Mouse (Mus musculus): ENCODE measurements at regions not wholly inside any gene's neighbourhood (a gene's known extent, or its start where the extent isn't known, plus 50 kb on each side); places are given as distances from the start of the nearest gene placed in this dataset.

DNA sequence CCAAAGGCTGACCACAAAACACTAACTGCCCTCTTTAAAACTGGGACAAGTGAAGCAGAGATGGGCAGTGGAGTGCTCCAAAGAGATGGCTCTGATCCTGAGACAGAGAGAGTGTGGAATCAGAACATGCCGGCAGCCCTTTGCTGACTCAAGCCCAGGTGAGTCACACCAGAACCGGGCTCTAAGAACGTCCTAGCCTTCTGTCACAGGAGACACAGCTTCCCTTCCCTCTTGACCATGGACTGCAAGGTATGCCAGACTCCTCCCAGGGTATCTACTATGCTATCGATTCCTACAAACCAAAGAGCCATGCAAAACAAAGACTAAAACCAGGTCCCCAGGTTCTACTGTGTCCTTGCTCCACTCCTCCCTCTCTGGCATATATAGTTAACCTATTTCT is 98.0 kb downstream of the Dhx15 start:
- H3K36me3 ChIP-seq (ENCODE audit: control insufficient read depth, insufficient read depth, low read length), result no peaks in the 10 kb centered on the region
- no peak overlapping the region for H3K4me3 ChIP-seq (ENCODE audit: insufficient read depth, low read depth, low read length)
- TF ChIP-seq POLR2A (IDR thresholded peaks at IDR 0.05; ENCODE audit: low read depth, low read length) (no peak), CTCF (conservative IDR thresholded peaks at IDR 0.05; ENCODE audit: insufficient read depth, insufficient read length, low read depth, low read length) (no peak)
- no peak overlapping the region for H3K27ac ChIP-seq (ENCODE audit: insufficient read depth, low read depth, low read length)
- no peak for DNase-seq
- H3K4me1 ChIP-seq (ENCODE audit: control insufficient read depth, insufficient read depth, low read length), result no peaks in the 10 kb centered on the region
- no peaks in the 10 kb centered on the region for H3K27me3 ChIP-seq (replicated peaks; ENCODE audit: control insufficient read depth, insufficient read depth, low read length)
- 85% methylated on average over 4 of the region's 4 CpGs for WGBS

DNA sequence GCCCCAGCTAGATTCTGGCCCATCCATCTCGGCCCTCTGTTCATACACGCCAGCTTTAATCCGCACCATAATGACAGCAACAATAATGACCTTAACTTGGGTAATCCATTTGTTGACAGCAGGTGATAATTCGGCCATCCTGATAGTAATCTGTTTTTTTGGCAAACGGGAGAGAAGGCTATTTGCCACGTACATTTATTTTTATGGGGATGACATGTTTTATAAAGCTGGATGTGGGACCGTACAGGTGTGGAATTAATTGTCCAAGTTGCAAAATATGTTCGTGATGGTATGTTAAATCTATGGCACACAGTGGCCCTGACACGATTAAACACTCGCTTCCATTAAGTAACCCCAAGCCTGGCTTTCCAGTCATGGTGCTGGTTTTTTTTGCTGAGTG is 102.2 kb downstream of the Dhx15 start:
- Histone ChIP-seq H3K27ac (ENCODE audit: insufficient read depth, low read depth, low read length) (no peak overlapping the region), H3K27me3 (replicated peaks; ENCODE audit: control insufficient read depth, insufficient read depth, low read length) (no peaks in the 10 kb centered on the region), H3K4me1 (ENCODE audit: control insufficient read depth, insufficient read depth, low read length) (no peaks in the 10 kb centered on the region), H3K4me3 (ENCODE audit: insufficient read depth, low read depth, low read length) (no peak overlapping the region), H3K36me3 (ENCODE audit: control insufficient read depth, insufficient read depth, low read length) (no peaks in the 10 kb centered on the region)
- TF ChIP-seq CTCF (conservative IDR thresholded peaks at IDR 0.05; ENCODE audit: insufficient read depth, insufficient read length, low read depth, low read length), result no peak
- TF ChIP-seq POLR2A (IDR thresholded peaks at IDR 0.05; ENCODE audit: low read depth, low read length), result no peak
- DNase-seq, result no peak
- 88% methylated on average over 10 of the region's 10 CpGs for WGBS

DNA sequence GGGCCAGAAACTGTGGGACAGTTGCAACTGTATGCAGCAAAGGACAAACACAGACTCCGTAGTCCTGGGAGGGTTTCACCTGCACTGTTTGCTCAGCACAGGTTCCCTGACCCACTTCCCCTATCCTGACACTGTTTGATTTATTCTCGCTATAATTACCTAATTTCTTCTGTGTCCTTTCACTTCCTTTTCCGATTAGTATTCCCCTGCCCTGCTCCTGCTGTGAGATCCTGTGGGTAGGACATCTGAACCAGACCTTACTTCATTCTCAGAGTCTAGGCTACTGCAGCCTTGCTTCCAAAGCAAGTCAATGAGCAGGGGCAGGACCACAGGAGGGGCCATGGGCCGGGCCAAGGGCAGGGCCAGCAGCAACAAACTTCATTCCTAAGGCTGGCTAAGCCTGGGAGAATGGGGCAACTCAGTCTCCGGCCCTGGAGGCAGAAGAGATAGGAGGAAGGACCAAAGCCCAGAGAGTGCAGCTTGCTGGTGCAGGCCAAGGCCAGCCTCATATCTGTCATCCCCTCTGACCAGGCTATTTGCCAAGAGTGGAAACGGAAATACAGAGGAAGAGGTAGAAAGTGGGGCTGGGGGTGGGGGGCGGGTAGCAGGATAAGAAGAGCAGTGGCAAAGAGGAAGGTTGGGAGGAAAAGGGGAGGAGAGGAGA is 103.4 kb downstream of the Dhx15 start:
- TF ChIP-seq CTCF (conservative IDR thresholded peaks at IDR 0.05; ENCODE audit: insufficient read depth, insufficient read length, low read depth, low read length), result no peak
- TF ChIP-seq POLR2A (IDR thresholded peaks at IDR 0.05; ENCODE audit: low read depth, low read length), result no peak
- H3K4me1 ChIP-seq (ENCODE audit: control insufficient read depth, insufficient read depth, low read length), result no peaks in the 10 kb centered on the region
- H3K27me3 ChIP-seq (replicated peaks; ENCODE audit: control insufficient read depth, insufficient read depth, low read length), result no peaks in the 10 kb centered on the region
- H3K4me3 ChIP-seq (ENCODE audit: insufficient read depth, low read depth, low read length), result no peak overlapping the region
- 55% methylated on average over 7 of the region's 7 CpGs for WGBS
- DNase-seq, result no peak
- no peaks in the 10 kb centered on the region for H3K36me3 ChIP-seq (ENCODE audit: control insufficient read depth, insufficient read depth, low read length)
- H3K27ac ChIP-seq (ENCODE audit: insufficient read depth, low read depth, low read length), result no peak overlapping the region

DNA sequence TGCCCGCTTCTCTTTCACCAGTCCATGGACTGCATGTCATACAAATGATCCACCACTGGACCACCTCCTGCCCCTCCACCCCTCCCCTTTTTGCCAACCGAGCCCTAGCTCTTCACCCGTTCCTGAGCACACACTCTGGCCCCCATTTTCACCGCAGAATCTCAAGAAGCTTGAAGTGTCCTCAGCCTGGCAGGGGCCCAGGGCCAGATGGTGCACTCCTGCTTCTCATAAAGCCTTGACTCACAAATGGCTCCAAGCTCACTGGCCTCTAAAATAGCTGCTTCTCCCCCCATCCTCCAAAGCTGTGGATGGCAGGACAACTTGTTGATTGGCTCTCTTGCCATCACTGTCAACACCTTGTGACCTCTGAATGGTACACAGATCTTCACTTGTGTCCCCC is 110.0 kb downstream of the Dhx15 start:
- 74% methylated on average over 4 of the region's 4 CpGs for WGBS
- Histone ChIP-seq H3K27me3 (replicated peaks; ENCODE audit: control insufficient read depth, insufficient read depth, low read length) (no peaks in the 10 kb centered on the region), H3K4me1 (ENCODE audit: control insufficient read depth, insufficient read depth, low read length) (no peaks in the 10 kb centered on the region), H3K4me3 (ENCODE audit: insufficient read depth, low read depth, low read length) (no peak overlapping the region), H3K27ac (ENCODE audit: insufficient read depth, low read depth, low read length) (no peak overlapping the region), H3K36me3 (ENCODE audit: control insufficient read depth, insufficient read depth, low read length) (no peaks in the 10 kb centered on the region)
- no peak for DNase-seq
- TF ChIP-seq POLR2A (IDR thresholded peaks at IDR 0.05; ENCODE audit: low read depth, low read length) (no peak), CTCF (conservative IDR thresholded peaks at IDR 0.05; ENCODE audit: insufficient read depth, insufficient read length, low read depth, low read length) (no peak)

DNA sequence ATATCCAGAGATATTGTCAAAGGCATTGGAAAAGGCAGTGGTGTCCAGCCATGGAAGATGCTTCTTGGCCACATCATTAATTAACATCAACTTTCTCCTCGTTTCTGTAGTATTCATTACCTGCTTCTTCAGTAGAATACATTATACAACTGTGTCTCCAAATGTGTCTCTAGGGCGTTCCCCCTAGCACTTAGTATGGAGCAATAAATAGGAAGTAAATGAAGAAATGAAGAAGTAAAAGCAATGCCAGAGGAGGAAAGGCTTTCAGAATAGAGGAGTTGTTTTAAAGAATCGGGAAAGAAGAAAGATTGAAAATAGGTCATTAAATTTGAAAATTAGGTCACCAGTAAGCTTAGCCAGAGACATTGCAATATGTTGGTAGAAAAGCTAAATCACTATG is 112.6 kb downstream of the Dhx15 start:
- WGBS, result 83% methylated on average over 3 of the region's 3 CpGs
- TF ChIP-seq POLR2A (IDR thresholded peaks at IDR 0.05; ENCODE audit: low read depth, low read length) (no peak), CTCF (conservative IDR thresholded peaks at IDR 0.05; ENCODE audit: insufficient read depth, insufficient read length, low read depth, low read length) (no peak)

DNA sequence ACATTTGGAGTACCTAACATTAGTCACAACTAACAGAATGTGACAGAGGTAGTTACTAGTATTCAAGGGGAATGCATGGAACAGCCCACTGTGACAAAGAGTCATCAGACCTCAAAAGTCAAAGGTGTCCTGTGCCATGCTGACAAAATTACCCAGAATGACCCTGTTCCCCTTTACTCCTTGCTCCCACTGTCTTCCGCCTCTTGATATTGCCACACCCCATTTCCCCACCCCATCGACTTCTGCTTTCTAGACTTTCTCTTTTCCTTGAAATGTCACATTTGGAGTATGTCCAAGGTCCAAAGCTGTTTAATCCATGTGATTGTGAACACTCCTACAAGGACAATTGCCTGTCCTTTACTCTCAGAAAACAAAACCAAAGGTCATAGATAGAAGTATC is 115.2 kb downstream of the Dhx15 start:
- TF ChIP-seq POLR2A (IDR thresholded peaks at IDR 0.05; ENCODE audit: low read depth, low read length) (no peak), CTCF (conservative IDR thresholded peaks at IDR 0.05; ENCODE audit: insufficient read depth, insufficient read length, low read depth, low read length) (no peak)
- WGBS, result 87% methylated on average over 2 of the region's 2 CpGs
- no peaks in the 10 kb centered on the region for H3K36me3 ChIP-seq (ENCODE audit: control insufficient read depth, insufficient read depth, low read length)
- H3K4me1 ChIP-seq (ENCODE audit: control insufficient read depth, insufficient read depth, low read length), result no peaks in the 10 kb centered on the region
- DNase-seq, result no peak
- no peak overlapping the region for H3K27ac ChIP-seq (ENCODE audit: insufficient read depth, low read depth, low read length)
- H3K4me3 ChIP-seq (ENCODE audit: insufficient read depth, low read depth, low read length), result no peak overlapping the region
- H3K27me3 ChIP-seq (replicated peaks; ENCODE audit: control insufficient read depth, insufficient read depth, low read length), result no peaks in the 10 kb centered on the region

More for the DNA sequence above, 112.6 kb downstream of the Dhx15 start:
- H3K36me3 ChIP-seq (ENCODE audit: control insufficient read depth, insufficient read depth, low read length), result no peaks in the 10 kb centered on the region
- H3K4me1 ChIP-seq (ENCODE audit: control insufficient read depth, insufficient read depth, low read length), result no peaks in the 10 kb centered on the region
- no peaks in the 10 kb centered on the region for H3K27me3 ChIP-seq (replicated peaks; ENCODE audit: control insufficient read depth, insufficient read depth, low read length)
- no peak overlapping the region for H3K4me3 ChIP-seq (ENCODE audit: insufficient read depth, low read depth, low read length)
- no peak for DNase-seq
- no peak overlapping the region for H3K27ac ChIP-seq (ENCODE audit: insufficient read depth, low read depth, low read length)

DNA sequence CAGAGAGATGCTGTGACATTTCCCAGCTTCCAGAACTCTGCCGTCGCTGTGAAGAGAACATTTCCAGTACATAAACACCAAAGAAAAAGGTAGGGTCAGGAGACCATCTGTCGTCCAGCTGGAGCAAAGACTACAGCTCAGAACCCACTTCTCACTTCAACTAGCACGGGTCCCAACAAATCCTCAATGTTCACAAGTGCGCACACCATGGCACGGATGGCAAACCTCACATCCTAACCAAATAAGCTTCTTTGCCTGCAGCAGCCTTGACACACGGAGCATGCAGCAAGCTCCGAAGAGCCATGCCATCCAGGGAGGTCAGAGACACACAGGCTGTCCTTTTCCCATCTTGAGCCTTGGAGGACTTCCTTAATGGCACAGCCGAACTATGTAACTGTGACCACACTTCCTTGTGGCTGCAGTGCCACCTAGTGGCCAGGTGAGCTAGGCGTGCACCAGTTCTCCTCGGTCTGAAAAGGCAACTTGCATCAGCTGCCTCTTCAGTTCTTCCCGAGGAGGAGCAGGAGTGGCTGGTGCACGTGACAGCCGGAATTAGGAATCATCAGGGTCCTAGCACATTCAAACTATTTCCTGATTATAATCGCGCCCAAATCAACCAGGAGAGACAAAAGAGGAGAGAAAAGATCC is 125.4 kb downstream of the Dhx15 start:
- Histone ChIP-seq H3K36me3 (ENCODE audit: control insufficient read depth, insufficient read depth, low read length) (no peaks in the 10 kb centered on the region), H3K4me3 (ENCODE audit: insufficient read depth, low read depth, low read length) (no peak overlapping the region), H3K4me1 (ENCODE audit: control insufficient read depth, insufficient read depth, low read length) (no peaks in the 10 kb centered on the region), H3K27me3 (replicated peaks; ENCODE audit: control insufficient read depth, insufficient read depth, low read length) (no peaks in the 10 kb centered on the region), H3K27ac (ENCODE audit: insufficient read depth, low read depth, low read length) (no peak overlapping the region)
- peak; percentile 85 for DNase-seq
- 31% methylated on average over 16 of the region's 16 CpGs for WGBS
- TF ChIP-seq POLR2A (IDR thresholded peaks at IDR 0.05; ENCODE audit: low read depth, low read length) (no peak), CTCF (conservative IDR thresholded peaks at IDR 0.05; ENCODE audit: insufficient read depth, insufficient read length, low read depth, low read length) (peak; percentile 99)
